In genomic region chr10:45811882-45812281, GRCm38 (mm10) we compare ENCODE assay signal across 8 mouse cellular contexts.
DNase-seq lines count a peak whose midpoint lies in the region; ATAC-seq and TF ChIP-seq lines count a peak whose summit lies in the region.

No protein-coding gene starts in this region.

- H3K36me3 ChIP-seq in forebrain, postnatal 0 days (ENCODE audit: insufficient read depth), result no peaks in the 10 kb centered on the region
- H3K36me3 ChIP-seq in forebrain, embryonic 10.5 days (replicated peaks), result no peaks in the 10 kb centered on the region
- H3K36me3 ChIP-seq in liver, embryonic 12.5 days, result no peaks in the 10 kb centered on the region
- no peaks in the 10 kb centered on the region for H3K36me3 ChIP-seq in limb, embryonic 10.5 days
- H3K36me3 ChIP-seq in forebrain, embryonic 11.5 days (ENCODE audit: control insufficient read depth, insufficient read depth, low read length), result no peaks in the 10 kb centered on the region

- TF ChIP-seq CTCF in forebrain, postnatal 0 days (IDR thresholded peaks at IDR 0.05; ENCODE audit: low read depth), result peak; percentile 41

- H3K27me3 ChIP-seq in forebrain, postnatal 0 days (ENCODE audit: insufficient read depth, low read length), result no peaks in the 10 kb centered on the region
- no peaks in the 10 kb centered on the region for H3K27me3 ChIP-seq in forebrain, embryonic 10.5 days (ENCODE audit: poor library complexity, severe bottlenecking)
- no peaks in the 10 kb centered on the region for H3K27me3 ChIP-seq in liver, embryonic 12.5 days (replicated peaks)
- H3K27me3 ChIP-seq in limb, embryonic 10.5 days (ENCODE audit: low read depth, poor library complexity, severe bottlenecking), result no peaks in the 10 kb centered on the region
- H3K27me3 ChIP-seq in forebrain, embryonic 11.5 days (ENCODE audit: control insufficient read depth, insufficient read depth, low read length), result no peaks in the 10 kb centered on the region

- DNase-seq in forebrain, postnatal 0 days, result no peak
- DNase-seq in forebrain, embryonic 10.5 days (ENCODE audit: extremely low spot score, low spot score), result no peak
- DNase-seq in liver, result peak; percentile 47
- DNase-seq in adrenal gland, postnatal 14 days, result peak; percentile 52
- peak; percentile 42 for DNase-seq in limb, embryonic 10.5 days (ENCODE audit: low spot score)
- peak; percentile 32 for DNase-seq in thymus, postnatal 25 days
- no peak for DNase-seq in forebrain, embryonic 11.5 days (ENCODE audit: low spot score)

- H3K4me3 ChIP-seq in forebrain, postnatal 0 days (ENCODE audit: low read depth, low read length), result no peak overlapping the region
- no peak overlapping the region for H3K4me3 ChIP-seq in forebrain, embryonic 10.5 days
- H3K4me3 ChIP-seq in liver, embryonic 12.5 days, result no peak overlapping the region
- no peak overlapping the region for H3K4me3 ChIP-seq in limb, embryonic 10.5 days
- H3K4me3 ChIP-seq in forebrain, embryonic 11.5 days (ENCODE audit: low read depth, low read length), result no peak overlapping the region

- H3K27ac ChIP-seq in forebrain, postnatal 0 days (ENCODE audit: low read depth, low read length), result no peak overlapping the region
- H3K27ac ChIP-seq in forebrain, embryonic 10.5 days, result no peak overlapping the region
- H3K27ac ChIP-seq in liver, embryonic 12.5 days, result no peak overlapping the region
- H3K27ac ChIP-seq in limb, embryonic 10.5 days, result peak overlapping the region; percentile 68; the same call in 1 of the 2 replicates
- no peak overlapping the region for H3K27ac ChIP-seq in forebrain, embryonic 11.5 days (ENCODE audit: low read depth, low read length)

- no peak overlapping the region for H3K9ac ChIP-seq in forebrain, postnatal 0 days
- no peak overlapping the region for H3K9ac ChIP-seq in liver, embryonic 12.5 days
- H3K9ac ChIP-seq in forebrain, embryonic 11.5 days (ENCODE audit: low read length), result no peak overlapping the region

- 55% methylated on average over 6 of the region's 6 CpGs for WGBS in forebrain, postnatal 0 days
- 60% methylated on average over 6 of the region's 6 CpGs for WGBS in forebrain, embryonic 10.5 days
- WGBS in liver, embryonic 12.5 days (ENCODE audit: insufficient replicate concordance), result 40% methylated on average over 6 of the region's 6 CpGs
- WGBS in limb, embryonic 10.5 days, result 59% methylated on average over 6 of the region's 6 CpGs
- WGBS in forebrain, embryonic 11.5 days, result 62% methylated on average over 6 of the region's 6 CpGs

- peaks cover 5% of the 10 kb centered on the region; the same call in 1 of the 2 replicates for H3K4me1 ChIP-seq in forebrain, postnatal 0 days (ENCODE audit: insufficient read depth)
- H3K4me1 ChIP-seq in forebrain, embryonic 10.5 days, result peaks cover 19% of the 10 kb centered on the region
- H3K4me1 ChIP-seq in liver, embryonic 12.5 days, result peaks cover 3% of the 10 kb centered on the region; the same call in 1 of the 2 replicates
- peaks cover 60% of the 10 kb centered on the region for H3K4me1 ChIP-seq in limb, embryonic 10.5 days
- H3K4me1 ChIP-seq in forebrain, embryonic 11.5 days (replicated peaks; ENCODE audit: control insufficient read depth, insufficient read depth, low read length), result no peaks in the 10 kb centered on the region; the same call in 1 of the 2 replicates

- no peaks in the 10 kb centered on the region for H3K9me3 ChIP-seq in forebrain, postnatal 0 days (ENCODE audit: low read length)
- H3K9me3 ChIP-seq in forebrain, embryonic 10.5 days, result no peaks in the 10 kb centered on the region
- no peaks in the 10 kb centered on the region for H3K9me3 ChIP-seq in liver, embryonic 12.5 days (replicated peaks)
- no peaks in the 10 kb centered on the region for H3K9me3 ChIP-seq in limb, embryonic 10.5 days (replicated peaks)
- H3K9me3 ChIP-seq in forebrain, embryonic 11.5 days (ENCODE audit: control insufficient read depth, low read length), result no peaks in the 10 kb centered on the region

- no peak overlapping the region for H3K4me2 ChIP-seq in forebrain, postnatal 0 days (ENCODE audit: low read depth)
- no peak overlapping the region for H3K4me2 ChIP-seq in liver, embryonic 12.5 days
- H3K4me2 ChIP-seq in forebrain, embryonic 11.5 days (ENCODE audit: low read depth, low read length, severe bottlenecking), result no peak overlapping the region

- no peak for ATAC-seq in forebrain, postnatal 0 days
- no peak for ATAC-seq in liver, embryonic 12.5 days
- no peak for ATAC-seq in forebrain, embryonic 11.5 days (replicated peaks; ENCODE audit: low FRiP score)

Comparison
In these comparisons a context has a peak if more than half of its experiments do, and no peak if none do; other contexts are left out.
1. DNase-seq: peak in liver (single experiment), adrenal gland, postnatal 14 days (single experiment), limb, embryonic 10.5 days (single experiment) and thymus, postnatal 25 days (single experiment); none in forebrain, postnatal 0 days (single experiment), forebrain, embryonic 10.5 days (single experiment) and forebrain, embryonic 11.5 days (single experiment).